Mouse (Mus musculus) midbrain, embryonic 13.5 days (tissue): ENCODE measurements at regions not wholly inside any gene's neighbourhood (a gene's known extent, or its start where the extent isn't known, plus 50 kb on each side); places are given as distances from the start of the nearest gene placed in this dataset.

Experiments used
- ATAC-seq: fragments of 200-750 bp; cut with Nextera tagmentation; 2 replicates; pipeline ENCODE4 v1.8.0; 2017; ENCODE audit warnings: mild to moderate bottlenecking, moderate TSS enrichment, moderate library complexity
- H3K27ac ChIP-seq: fragments of 300-500 bp; sonication (generic); 2 replicates; pipeline ENCODE4 v1.5.1; 2015; ENCODE audit warnings: inconsistent platforms, mild to moderate bottlenecking, moderate library complexity
- H3K27me3 ChIP-seq: fragments of 300-500 bp; sonication (generic); 2 replicates; pipeline ENCODE4 v1.6.1; 2015; ENCODE audit warnings: mild to moderate bottlenecking, inconsistent platforms
- H3K36me3 ChIP-seq: fragments of 300-500 bp; sonication (generic); 2 replicates; pipeline ENCODE4 v1.6.1; 2015; ENCODE audit warnings: mild to moderate bottlenecking, inconsistent platforms
- H3K4me1 ChIP-seq: fragments of 300-500 bp; sonication (generic); replicated peaks from 2 replicates; pipeline ENCODE4 v1.6.1; 2015; ENCODE audit warnings: inconsistent platforms
- H3K4me2 ChIP-seq: fragments of 300-500 bp; sonication (generic); replicated peaks from 2 replicates; pipeline ENCODE4 v1.6.1; 2015; ENCODE audit warnings: moderate library complexity, mild to moderate bottlenecking, inconsistent platforms
- H3K4me3 ChIP-seq: fragments of 300-500 bp; sonication (generic); replicated peaks from 2 replicates; pipeline ENCODE4 v1.5.1; 2015; ENCODE audit warnings: mild to moderate bottlenecking, inconsistent platforms
- H3K9ac ChIP-seq: fragments of 300-500 bp; sonication (generic); replicated peaks from 2 replicates; pipeline ENCODE4 v1.6.1; 2015; ENCODE audit warnings: mild to moderate bottlenecking, inconsistent platforms
- H3K9me3 ChIP-seq: fragments of 300-500 bp; sonication (generic); 2 replicates; pipeline ENCODE4 v1.6.1; 2016; ENCODE audit warnings: mild to moderate bottlenecking, inconsistent platforms
- WGBS: fragments of 180-500 bp; shearing (Covaris S2); methylation state at CpG from one replicate; pipeline ENCODE4 v1.1.7; 2015; 5-methylcytosine and 5-hydroxymethylcytosine counted together

DNA sequence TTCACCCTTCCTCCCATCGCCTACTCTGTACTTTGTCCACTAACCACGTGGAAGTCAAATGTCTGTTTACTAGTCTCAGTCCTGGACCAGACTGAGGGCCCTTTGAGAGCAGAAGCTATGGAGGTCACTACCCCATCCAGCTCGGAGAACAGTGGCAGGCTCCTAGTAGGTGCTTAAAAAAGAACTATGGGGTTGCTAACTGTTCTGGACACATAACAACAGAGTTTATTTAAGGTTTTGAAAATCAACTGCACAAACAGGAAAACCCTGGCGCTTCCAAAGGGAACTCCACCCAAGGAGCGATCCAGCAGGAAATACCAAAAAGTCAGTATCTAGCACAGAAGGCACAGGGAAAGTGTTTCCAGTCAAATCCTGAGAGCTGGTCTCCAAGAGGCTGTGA lies 75.5 kb upstream of the Klf9 start:
- no peak overlapping the region for H3K27ac ChIP-seq
- H3K4me2 ChIP-seq: no peak overlapping the region
- H3K9ac ChIP-seq: no peak overlapping the region
- WGBS: 87% methylated on average over 5 of the region's 5 CpGs
- H3K4me3 ChIP-seq: no peak overlapping the region
- no peaks in the 10 kb centered on the region for H3K9me3 ChIP-seq
- no peaks in the 10 kb centered on the region for H3K4me1 ChIP-seq
- no peak for ATAC-seq
- H3K27me3 ChIP-seq: no peaks in the 10 kb centered on the region
- no peaks in the 10 kb centered on the region for H3K36me3 ChIP-seq

DNA sequence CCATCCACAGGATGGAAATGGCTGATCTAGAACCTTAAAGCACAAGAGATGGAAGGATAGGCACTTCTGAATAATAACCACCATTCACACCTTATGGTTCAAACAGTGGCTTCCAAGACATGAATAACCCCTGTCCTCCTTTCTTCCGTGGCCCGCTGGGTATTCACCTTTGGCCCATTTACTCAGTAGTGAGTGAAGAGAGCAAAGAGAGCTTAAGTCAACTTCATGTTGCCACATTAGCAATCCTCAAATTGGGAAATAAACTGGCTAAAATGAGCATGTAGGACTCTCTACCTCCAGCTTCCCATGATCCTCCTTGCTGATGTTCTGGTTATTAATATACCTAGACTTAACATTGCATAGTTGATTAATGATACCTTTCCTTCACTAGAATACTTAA lies 74.3 kb upstream of the Klf9 start:
- ATAC-seq: no peak
- Histone ChIP-seq H3K27me3 (no peaks in the 10 kb centered on the region), H3K36me3 (no peaks in the 10 kb centered on the region), H3K9me3 (no peaks in the 10 kb centered on the region), H3K4me3 (no peak overlapping the region), H3K9ac (no peak overlapping the region), H3K27ac (no peak overlapping the region), H3K4me2 (no peak overlapping the region), H3K4me1 (no peaks in the 10 kb centered on the region)
- WGBS: 93% methylated on average over 2 of the region's 2 CpGs

DNA sequence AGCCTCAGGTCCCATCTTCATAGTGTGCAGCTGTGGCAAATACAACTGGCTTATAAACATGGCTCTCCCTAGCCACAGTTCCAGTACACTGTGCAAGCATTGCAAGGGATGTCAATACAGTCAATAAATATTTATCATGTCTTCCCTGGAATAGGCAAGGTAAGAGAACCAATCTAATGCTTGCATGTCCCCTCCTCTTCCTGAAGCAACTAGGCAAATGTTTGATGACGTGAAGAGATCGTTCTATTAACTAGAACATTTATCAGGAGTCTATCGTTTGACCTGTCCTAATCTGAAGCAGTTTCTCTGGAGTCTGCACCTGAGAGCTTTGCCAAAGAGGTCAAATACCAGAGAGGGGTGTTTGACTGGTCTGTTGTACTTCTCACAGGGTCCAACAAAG lies 72.4 kb upstream of the Klf9 start:
- Histone ChIP-seq H3K9me3 (no peaks in the 10 kb centered on the region), H3K4me1 (no peaks in the 10 kb centered on the region), H3K9ac (no peak overlapping the region), H3K27ac (no peak overlapping the region), H3K4me3 (no peak overlapping the region), H3K27me3 (no peaks in the 10 kb centered on the region), H3K4me2 (no peak overlapping the region), H3K36me3 (no peaks in the 10 kb centered on the region)
- ATAC-seq: no peak
- 92% methylated on average over 3 of the region's 3 CpGs for WGBS

DNA sequence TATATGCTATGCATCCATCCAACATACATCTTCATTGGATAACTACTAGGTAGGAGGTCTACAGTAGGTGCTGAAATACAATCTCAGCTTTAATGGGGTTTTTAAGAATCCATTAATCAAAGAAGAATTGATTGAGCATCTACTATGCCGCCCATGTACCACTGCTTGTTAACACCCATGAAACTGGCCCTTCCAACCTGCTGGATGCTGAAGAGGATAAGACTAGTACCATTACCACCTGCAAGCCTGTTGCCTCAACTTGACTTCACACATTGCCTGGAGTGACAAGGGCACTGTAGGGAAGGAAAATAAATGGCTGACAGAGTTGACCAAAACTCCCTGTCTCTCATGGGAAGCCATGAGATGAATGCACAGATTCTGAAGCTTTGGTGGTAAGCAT lies 71.4 kb upstream of the Klf9 start:
- WGBS: 100% methylated on average over 1 of the region's 1 CpGs
- H3K9ac ChIP-seq: no peak overlapping the region
- no peak overlapping the region for H3K4me3 ChIP-seq
- no peak overlapping the region for H3K27ac ChIP-seq
- H3K4me2 ChIP-seq: no peak overlapping the region
- H3K9me3 ChIP-seq: no peaks in the 10 kb centered on the region
- no peaks in the 10 kb centered on the region for H3K36me3 ChIP-seq
- H3K27me3 ChIP-seq: no peaks in the 10 kb centered on the region
- no peak for ATAC-seq
- no peaks in the 10 kb centered on the region for H3K4me1 ChIP-seq

DNA sequence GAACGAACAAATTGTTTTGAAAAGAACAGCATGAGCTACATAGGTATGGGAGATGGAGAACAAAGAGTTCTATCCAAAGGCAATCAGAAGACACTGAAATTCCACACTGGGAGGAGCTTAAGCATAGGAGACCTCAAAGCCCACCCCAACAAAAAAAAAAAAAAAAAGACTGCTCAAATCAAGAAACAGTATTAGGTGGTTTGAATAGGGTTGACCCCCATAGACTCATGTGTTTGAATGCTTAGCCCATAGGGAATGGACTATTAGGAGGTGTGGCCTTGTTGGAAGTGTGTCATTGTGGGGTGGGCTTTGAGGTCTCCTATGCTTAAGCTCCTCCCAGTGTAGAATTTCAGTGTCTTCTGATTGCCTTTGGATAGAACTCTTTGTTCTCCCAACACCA lies 70.0 kb upstream of the Klf9 start:
- Histone ChIP-seq H3K4me3 (no peak overlapping the region), H3K9me3 (no peaks in the 10 kb centered on the region), H3K4me2 (no peak overlapping the region), H3K27ac (no peak overlapping the region), H3K4me1 (no peaks in the 10 kb centered on the region), H3K9ac (no peak overlapping the region), H3K27me3 (no peaks in the 10 kb centered on the region), H3K36me3 (no peaks in the 10 kb centered on the region)
- 67% methylated on average over 1 of the region's 1 CpGs for WGBS
- ATAC-seq: no peak

DNA sequence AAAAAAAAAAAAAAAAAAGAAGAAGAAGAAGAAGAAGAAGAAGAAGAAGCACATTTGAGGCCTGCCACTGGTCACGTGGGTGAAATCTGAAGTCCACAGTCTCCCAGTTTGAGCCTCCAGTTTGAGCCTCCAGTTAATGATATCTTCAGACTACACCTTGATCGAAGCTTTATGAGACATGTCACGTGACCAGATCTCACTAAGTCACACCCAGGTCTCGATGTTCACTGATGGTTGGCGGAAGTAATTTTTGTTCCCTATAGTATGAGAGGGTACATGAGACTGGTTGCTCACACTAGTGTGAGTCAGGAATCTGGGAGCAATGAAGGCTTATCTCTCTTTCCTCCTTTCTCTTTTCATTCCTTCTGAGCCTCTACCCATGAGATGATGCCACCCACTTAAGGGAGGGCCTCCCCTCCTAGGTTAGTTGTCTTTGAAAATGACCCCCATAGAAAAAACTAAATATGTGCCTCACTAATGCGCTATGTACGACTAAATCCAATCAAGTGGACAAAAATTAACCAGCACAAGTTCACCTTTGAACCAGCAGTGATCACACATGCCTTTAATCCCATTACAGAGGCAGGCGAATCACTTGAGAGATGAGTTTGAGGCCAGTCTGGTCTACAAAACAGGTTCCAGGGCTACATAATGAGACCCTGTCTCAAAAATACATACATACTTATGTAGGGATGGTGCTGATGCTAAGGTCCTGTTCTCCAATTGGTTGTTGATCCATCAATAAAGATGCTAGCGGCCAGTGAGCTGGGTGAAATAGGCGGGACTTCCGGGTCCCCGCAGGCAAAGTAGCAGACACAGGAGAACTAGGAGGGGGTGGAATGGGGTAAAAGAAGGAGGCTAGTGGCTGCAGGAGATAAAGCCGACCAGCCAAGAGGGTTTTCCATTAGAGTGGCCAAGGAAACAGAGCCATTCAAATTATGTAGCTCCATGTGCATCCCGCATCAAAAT lies 66.1 kb upstream of the Klf9 start:
- WGBS: 82% methylated on average over 14 of the region's 14 CpGs
- no peak overlapping the region for H3K27ac ChIP-seq
- no peak for ATAC-seq

DNA sequence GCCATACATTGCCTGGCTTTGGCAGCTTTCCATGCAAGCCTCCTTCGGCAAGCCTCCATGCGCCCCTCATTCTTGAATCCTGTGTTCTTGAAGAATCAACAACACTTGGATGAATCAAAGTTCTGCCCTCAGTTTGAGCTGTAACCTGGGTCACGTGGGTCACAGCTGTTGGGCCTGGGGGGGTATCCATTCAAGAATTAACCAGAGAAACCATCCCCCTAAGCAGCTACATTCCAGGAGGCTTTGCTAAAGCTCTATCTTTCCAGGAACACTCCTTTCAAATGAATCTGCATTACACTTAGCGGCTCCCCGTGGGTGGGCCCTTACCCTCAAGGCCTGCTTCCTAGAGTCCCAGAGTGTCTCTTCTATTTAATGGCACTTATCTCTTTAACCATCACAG lies 65.2 kb upstream of the Klf9 start:
- Histone ChIP-seq H3K27me3 (no peaks in the 10 kb centered on the region), H3K4me1 (no peaks in the 10 kb centered on the region), H3K9ac (no peak overlapping the region), H3K27ac (no peak overlapping the region), H3K4me3 (no peak overlapping the region), H3K9me3 (no peaks in the 10 kb centered on the region), H3K4me2 (no peak overlapping the region), H3K36me3 (no peaks in the 10 kb centered on the region)
- ATAC-seq: no peak
- WGBS: 44% methylated on average over 5 of the region's 5 CpGs

More for the DNA sequence above, 66.1 kb upstream of the Klf9 start:
- no peaks in the 10 kb centered on the region for H3K4me1 ChIP-seq
- no peak overlapping the region for H3K4me2 ChIP-seq
- no peak overlapping the region for H3K4me3 ChIP-seq
- H3K9me3 ChIP-seq: no peaks in the 10 kb centered on the region
- H3K36me3 ChIP-seq: no peaks in the 10 kb centered on the region
- no peaks in the 10 kb centered on the region for H3K27me3 ChIP-seq
- no peak overlapping the region for H3K9ac ChIP-seq

DNA sequence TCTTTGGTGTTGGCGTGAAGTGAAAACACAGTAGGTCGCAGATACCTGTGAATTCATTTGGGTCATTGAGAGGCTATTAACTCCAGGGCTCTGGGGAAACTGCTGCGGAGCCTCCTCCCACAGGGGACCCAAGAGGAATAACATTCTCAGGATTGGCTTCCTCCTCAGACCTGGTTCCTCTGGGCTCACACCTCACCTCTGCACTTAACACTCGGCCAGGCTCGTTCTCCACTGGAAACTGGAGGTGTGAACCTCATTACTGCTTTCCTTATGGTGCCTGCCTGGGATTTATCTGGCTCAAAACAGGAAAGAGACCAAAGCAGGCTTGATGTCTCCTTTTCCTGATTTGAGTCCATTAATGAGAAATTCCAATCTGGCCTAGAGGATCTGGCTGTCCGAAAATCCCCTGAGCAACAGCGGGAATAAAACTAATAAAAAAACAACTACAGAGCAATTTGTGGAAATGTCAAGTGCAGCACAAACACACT lies 55.8 kb upstream of the Klf9 start:
- no peaks in the 10 kb centered on the region for H3K27me3 ChIP-seq
- H3K36me3 ChIP-seq: no peaks in the 10 kb centered on the region
- no peaks in the 10 kb centered on the region for H3K9me3 ChIP-seq
- 91% methylated on average over 7 of the region's 7 CpGs for WGBS
- no peak overlapping the region for H3K27ac ChIP-seq
- no peak overlapping the region for H3K4me3 ChIP-seq
- H3K4me1 ChIP-seq: no peaks in the 10 kb centered on the region
- H3K4me2 ChIP-seq: no peak overlapping the region
- ATAC-seq: no peak
- H3K9ac ChIP-seq: no peak overlapping the region

DNA sequence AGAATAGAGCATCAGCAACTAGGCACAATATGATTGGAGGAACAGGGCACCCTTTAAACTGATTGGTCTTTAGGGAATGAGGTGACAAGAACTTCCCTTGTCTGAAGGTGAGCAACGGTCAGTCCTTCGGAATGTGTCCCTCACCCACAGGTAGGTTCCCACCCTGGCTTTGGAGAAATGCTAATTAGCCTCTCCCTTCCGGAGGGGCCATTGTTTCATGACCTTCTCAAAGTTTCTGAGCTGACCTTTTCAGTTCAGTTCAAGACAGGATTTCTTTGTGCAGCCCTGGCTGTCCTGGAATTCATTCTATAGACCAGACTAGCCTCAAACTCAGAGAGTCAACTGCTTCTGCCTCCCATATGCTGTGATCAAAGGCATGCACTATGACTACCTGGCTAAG lies 53.5 kb upstream of the Klf9 start:
- Histone ChIP-seq H3K36me3 (no peaks in the 10 kb centered on the region), H3K4me2 (no peak overlapping the region), H3K9me3 (no peaks in the 10 kb centered on the region), H3K27ac (no peak overlapping the region), H3K4me3 (no peak overlapping the region), H3K4me1 (no peaks in the 10 kb centered on the region), H3K27me3 (no peaks in the 10 kb centered on the region), H3K9ac (no peak overlapping the region)
- 79% methylated on average over 3 of the region's 3 CpGs for WGBS
- ATAC-seq: no peak

DNA sequence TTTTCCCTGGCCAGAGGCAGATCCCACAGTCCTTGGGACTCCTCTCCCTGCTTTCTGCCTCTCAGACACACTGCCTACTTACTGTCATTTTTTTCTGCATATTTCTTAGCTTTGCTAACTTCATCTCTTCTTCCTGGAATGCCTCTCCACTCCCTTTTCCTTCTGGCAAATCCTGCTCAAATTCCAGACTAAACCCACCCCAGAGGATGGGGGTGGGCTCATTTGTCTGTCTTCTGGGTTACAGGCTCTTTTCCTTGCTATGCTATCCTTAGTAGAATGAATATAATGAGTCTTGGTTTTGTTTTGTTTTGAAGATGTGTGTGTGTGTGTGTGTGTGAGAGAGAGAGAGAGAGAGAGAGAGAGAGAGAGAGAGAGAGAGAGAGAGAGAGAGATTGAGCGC lies 51.9 kb upstream of the Klf9 start:
- no peaks in the 10 kb centered on the region for H3K9me3 ChIP-seq
- no peaks in the 10 kb centered on the region for H3K36me3 ChIP-seq
- H3K4me3 ChIP-seq: no peak overlapping the region
- whole genome bisulfite sequencing: 90% methylated on average over 1 of the region's 1 CpGs
- H3K27ac ChIP-seq: no peak overlapping the region
- H3K9ac ChIP-seq: no peak overlapping the region
- no peaks in the 10 kb centered on the region for H3K27me3 ChIP-seq
- no peak for ATAC-seq
- H3K4me1 ChIP-seq: no peaks in the 10 kb centered on the region
- H3K4me2 ChIP-seq: no peak overlapping the region

DNA sequence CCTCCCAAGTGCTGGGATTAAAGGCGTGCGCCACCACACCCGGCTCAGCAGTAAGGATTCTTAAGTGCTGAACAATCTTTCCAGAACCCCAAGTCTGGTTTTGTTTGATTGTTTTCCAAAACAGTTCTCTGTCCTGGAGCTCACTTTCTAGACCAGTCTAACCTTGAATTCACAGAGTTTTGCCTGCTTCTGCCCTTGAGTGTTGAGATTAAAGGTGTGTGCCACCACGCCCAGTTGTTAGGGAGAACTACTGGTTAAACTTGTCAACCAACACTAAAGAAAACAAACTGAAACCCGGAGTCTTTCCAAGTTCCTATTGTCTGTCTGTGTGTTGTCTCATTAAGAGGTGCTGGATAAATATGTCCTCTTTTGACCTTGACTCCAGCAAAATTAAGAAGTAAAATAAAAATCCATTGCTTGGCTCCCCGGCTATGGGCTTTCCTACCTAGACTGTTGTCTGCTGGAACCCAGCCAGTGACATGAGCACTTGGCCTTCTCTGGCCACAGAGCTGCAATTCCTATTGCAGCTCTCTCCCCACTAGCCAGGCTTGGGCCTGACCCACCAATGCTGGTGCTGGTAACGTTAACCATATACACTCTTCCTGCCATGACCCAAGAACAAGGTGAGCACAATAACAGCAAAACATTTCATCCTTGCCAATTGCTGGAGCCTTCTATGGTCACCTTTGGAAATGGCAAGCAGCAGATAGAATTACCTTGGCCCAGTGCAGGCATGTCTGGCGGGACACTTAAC lies 51.1 kb upstream of the Klf9 start:
- no peak for ATAC-seq
- WGBS: 95% methylated on average over 8 of the region's 8 CpGs

More for the DNA sequence above, 51.1 kb upstream of the Klf9 start:
- Histone ChIP-seq H3K4me3 (no peak overlapping the region), H3K27ac (no peak overlapping the region), H3K36me3 (no peaks in the 10 kb centered on the region), H3K4me1 (no peaks in the 10 kb centered on the region), H3K27me3 (no peaks in the 10 kb centered on the region), H3K9ac (no peak overlapping the region), H3K9me3 (no peaks in the 10 kb centered on the region), H3K4me2 (no peak overlapping the region)
